Mouse (Mus musculus) ES-E14 (cell line): ENCODE results near the gene Slc26a10.

Experiments
- CHD2 ChIP-seq: IDR thresholded peaks from 2 replicates; pipeline ENCODE4 v1.6.1; 2014; ENCODE audit warnings: mild to moderate bottlenecking, low read depth, low read length, inconsistent platforms
- HCFC1 ChIP-seq: IDR thresholded peaks from 2 replicates; pipeline ENCODE4 v1.6.1; 2012; ENCODE audit warnings: low read length, inconsistent platforms, borderline replicate concordance; ENCODE audit not compliant: insufficient read depth
- MAFK ChIP-seq: IDR thresholded peaks from 2 replicates; pipeline ENCODE4 v1.6.1; 2014; ENCODE audit warnings: mild to moderate bottlenecking, low read depth, low read length, inconsistent platforms; ENCODE audit not compliant: insufficient read depth

DNA sequence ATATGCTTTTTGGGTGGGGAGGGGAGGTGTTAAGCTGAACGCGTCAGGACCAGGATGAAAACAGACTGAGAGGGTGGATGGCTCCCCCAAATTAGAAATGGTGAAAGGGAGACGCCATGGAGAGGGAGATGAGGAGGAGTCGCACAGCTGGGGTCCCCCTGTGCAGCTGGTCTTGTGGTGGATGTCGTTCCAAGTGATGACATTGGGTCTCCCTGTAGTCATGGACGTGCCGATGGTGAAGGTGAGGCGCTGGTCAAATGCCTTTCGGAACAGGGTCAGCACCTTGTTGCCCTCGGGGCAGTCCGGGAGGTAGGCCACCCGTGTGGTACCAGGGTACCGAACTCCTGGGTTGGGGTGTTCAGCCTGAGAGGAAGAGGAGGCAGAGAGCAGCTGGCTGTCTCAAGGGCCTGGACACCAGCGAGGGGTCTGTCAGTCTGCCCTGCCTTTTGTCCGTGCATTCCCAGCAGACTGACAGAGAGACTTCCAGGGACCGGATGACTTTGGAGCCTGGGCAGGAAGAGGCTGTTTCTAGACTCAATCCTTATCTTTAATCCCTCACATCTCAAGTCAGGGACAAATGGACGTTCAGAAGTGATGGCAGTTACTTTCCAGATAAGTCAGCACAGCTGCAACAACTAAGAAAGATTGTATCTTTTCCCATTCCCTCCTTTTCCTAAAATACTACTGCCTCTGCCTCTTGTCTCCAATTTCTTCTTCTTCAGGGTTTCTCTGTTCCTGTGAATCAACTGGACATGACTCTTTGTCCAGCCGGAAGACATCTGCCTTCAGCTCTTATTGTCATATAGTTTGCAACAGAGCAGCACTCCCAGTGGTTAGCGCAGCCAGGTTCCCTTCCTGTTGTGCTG is 11.0 kb upstream of the Slc26a10 start:
- TF ChIP-seq CHD2 (no peak), HCFC1 (no peak), MAFK (no peak)
